Mouse (Mus musculus) small intestine, adult 2 months (tissue): ENCODE measurements around the gene Slc13a2.

Experiments
- CTCF ChIP-seq: fragments of 200-500 bp; IDR thresholded peaks from 2 replicates; pipeline ENCODE4 v1.5.1; 2012; ENCODE audit warnings: low read depth, mild to moderate bottlenecking, control low read depth, inconsistent platforms, low read length, moderate library complexity, mixed read lengths; ENCODE audit not compliant: insufficient replicate concordance, insufficient read length; ENCODE audit errors: extremely low read depth
- POLR2A ChIP-seq: fragments of 200-500 bp; IDR thresholded peaks from 2 replicates; pipeline ENCODE4 v1.6.1; 2012; ENCODE audit warnings: low read depth, mild to moderate bottlenecking, control low read depth, inconsistent platforms, low read length, moderate library complexity

- peak; percentile 86 for TF ChIP-seq POLR2A
- peak; percentile 23; the same call in 1 of the 2 replicates for TF ChIP-seq CTCF
Measured at GRCm38 (mm10) chr11:78422055-78422819, at the start of gene Slc13a2.
